Mouse (Mus musculus): Measurements from ENCODE around the gene Nop10.

GRCm38 (mm10) chr2:112284363-112285030 is 22.8 kb downstream of the Nop10 start:
- TF ChIP-seq CTCF (IDR thresholded peaks at IDR 0.05; ENCODE audit: low read depth) (no peak), EP300 (IDR thresholded peaks at IDR 0.05; ENCODE audit: low read depth) (no peak)
